Mouse (Mus musculus) neural tube, embryonic 12.5 days (tissue): ENCODE measurements around the gene Adgrf1. TPM values are rescaled to one million over a fixed set of nuclear protein-coding genes. Genes with fewer than 3 reads are reported as not detected.
"Not testable (repeated sequence)": the region's sequence is repeated elsewhere in the genome, so short reads cannot be mapped to it uniquely, and the experiment has no call there.

ENCODE experiments used
- ATAC-seq: fragments of 200-750 bp; cut with Nextera tagmentation; 2 replicates; pipeline ENCODE4 v1.8.0; 2017; ENCODE audit warnings: low read depth, mild to moderate bottlenecking, moderate TSS enrichment, moderate library complexity; ENCODE audit not compliant: low FRiP score
- H3K27ac ChIP-seq: fragments of 300-500 bp; sonication (generic); 2 replicates; pipeline ENCODE4 v1.5.1; 2016
- H3K27me3 ChIP-seq: fragments of 300-500 bp; sonication (generic); replicated peaks from 2 replicates; pipeline ENCODE4 v1.6.1; 2016; ENCODE audit warnings: mild to moderate bottlenecking
- H3K36me3 ChIP-seq: fragments of 300-500 bp; sonication (generic); 2 replicates; pipeline ENCODE4 v1.6.1; 2016; ENCODE audit warnings: mild to moderate bottlenecking
- H3K4me1 ChIP-seq: fragments of 300-500 bp; sonication (generic); 2 replicates; pipeline ENCODE4 v1.6.1; 2016
- H3K4me2 ChIP-seq: fragments of 300-500 bp; sonication (generic); replicated peaks from 2 replicates; pipeline ENCODE4 v1.6.1; 2016; ENCODE audit warnings: mild to moderate bottlenecking
- H3K4me3 ChIP-seq: fragments of 300-500 bp; sonication (generic); 2 replicates; pipeline ENCODE4 v1.5.1; 2016
- H3K9ac ChIP-seq: fragments of 300-500 bp; sonication (generic); 2 replicates; pipeline ENCODE4 v1.6.1; 2016; ENCODE audit warnings: mild to moderate bottlenecking
- H3K9me3 ChIP-seq: fragments of 300-500 bp; sonication (generic); 2 replicates; pipeline ENCODE4 v1.6.1; 2016; ENCODE audit warnings: mild to moderate bottlenecking
- WGBS: fragments of 180-500 bp; shearing (Covaris S2); methylation state at CpG from one replicate; pipeline ENCODE4 v1.1.7; 2016; 5-methylcytosine and 5-hydroxymethylcytosine counted together
- polyA plus RNA-seq: library from polyadenylated mRNA; unstranded; fragments of >200 nt; fragmentation: Nextera tagmentation; extraction: Ambion mirVana; gene quantifications from 2 replicates; pipeline ENCODE4 v1.2.1, GENCODE M21; 2016

Gene Adgrf1
- polyA plus RNA-seq, 1 experiment from 2014 or later: not detected

- Histone ChIP-seq H3K27me3 (no peaks in the 10 kb centered on the region), H3K27ac (no peak overlapping the region), H3K9me3 (no peaks in the 10 kb centered on the region), H3K4me1 (no peaks in the 10 kb centered on the region), H3K4me3 (no peak overlapping the region), H3K9ac (no peak overlapping the region), H3K36me3 (no peaks in the 10 kb centered on the region), H3K4me2 (no peak overlapping the region)
- WGBS: 89% methylated on average over 2 of the region's 2 CpGs
- no peak for ATAC-seq
Measured at GRCm38 (mm10) chr17:43337643-43338042, 67.5 kb downstream of the Adgrf1 start.

DNA sequence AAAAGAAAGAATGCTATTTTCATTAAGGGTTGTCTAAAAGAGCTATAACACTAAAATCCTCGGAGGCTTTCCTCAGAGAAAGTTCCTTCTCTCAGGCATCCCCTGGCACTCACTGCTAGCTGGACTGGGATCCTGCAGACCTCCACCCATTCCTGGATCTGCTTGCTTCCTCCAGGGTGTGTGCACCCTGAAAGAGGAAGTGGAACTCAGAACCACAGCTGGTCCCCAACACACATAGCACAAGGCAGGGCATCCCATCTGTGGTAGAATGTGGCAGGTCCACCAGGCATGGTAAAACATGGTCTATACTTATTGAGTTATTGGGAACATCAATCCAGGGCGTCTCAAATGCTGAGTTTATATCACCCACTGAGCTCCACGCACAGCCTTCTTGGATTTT lies 68.2 kb downstream of the Adgrf1 start:
- H3K4me3 ChIP-seq: no peak overlapping the region
- no peaks in the 10 kb centered on the region for H3K9me3 ChIP-seq
- H3K27ac ChIP-seq: no peak overlapping the region
- no peak for ATAC-seq
- H3K4me1 ChIP-seq: no peaks in the 10 kb centered on the region
- H3K27me3 ChIP-seq: no peaks in the 10 kb centered on the region
- no peak overlapping the region for H3K9ac ChIP-seq
- no peaks in the 10 kb centered on the region for H3K36me3 ChIP-seq
- no peak overlapping the region for H3K4me2 ChIP-seq
- 89% methylated on average over 3 of the region's 3 CpGs for WGBS

DNA sequence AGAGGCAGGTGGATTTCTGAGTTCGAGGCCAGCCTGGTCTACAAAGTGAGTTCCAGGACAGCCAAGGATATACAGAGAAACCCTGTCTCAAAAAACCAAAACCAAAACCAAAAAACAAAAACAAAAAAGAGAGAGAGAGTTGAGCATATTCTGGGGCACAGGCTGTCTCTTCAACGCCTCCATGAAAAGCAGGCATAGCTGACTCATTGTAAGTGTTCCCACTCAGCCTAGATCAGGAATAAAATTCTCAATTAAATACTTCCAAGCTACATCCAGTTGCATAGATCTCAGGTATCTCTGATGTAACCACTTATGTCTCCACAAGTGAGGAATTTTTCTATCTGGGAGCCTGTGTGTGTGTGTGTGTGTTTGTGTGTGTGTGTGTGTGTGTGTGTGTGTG lies 76.4 kb downstream of the Adgrf1 start:
- H3K36me3 ChIP-seq, H3K9me3 ChIP-seq, H3K4me1 ChIP-seq, H3K27ac ChIP-seq, H3K9ac ChIP-seq, H3K4me3 ChIP-seq, H3K4me2 ChIP-seq, ATAC-seq, H3K27me3 ChIP-seq: not testable (repeated sequence)
- 87% methylated on average over 2 of the region's 2 CpGs for WGBS

DNA sequence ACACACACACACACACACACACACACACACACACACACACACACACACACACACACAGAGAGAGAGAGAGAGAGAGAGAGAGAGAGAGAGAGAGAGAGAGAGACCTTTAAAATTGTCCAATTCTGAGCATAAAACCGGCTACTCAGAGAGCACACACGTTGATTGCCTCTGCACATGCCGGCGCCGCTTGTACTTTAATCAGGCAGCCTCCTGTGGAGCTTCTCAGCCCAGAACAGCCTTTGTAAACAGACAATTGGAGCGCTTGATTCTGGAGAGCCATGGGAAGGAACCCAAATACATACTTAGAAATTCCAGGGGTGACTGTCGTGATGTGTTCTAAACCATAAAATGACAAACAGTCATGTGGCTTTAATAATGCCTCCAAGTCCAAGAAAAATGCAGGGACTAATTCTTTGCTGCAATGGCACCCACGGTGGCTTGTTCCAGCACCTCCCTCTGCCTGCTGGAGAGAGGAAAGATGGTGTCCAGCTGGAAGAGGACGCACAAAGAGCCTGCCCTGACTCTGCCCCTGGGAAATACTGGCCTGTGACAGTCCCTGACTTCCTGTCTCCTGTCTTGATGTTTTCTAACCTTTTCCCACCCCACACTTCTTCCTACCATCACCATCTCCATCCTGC lies 87.9 kb downstream of the Adgrf1 start:
- H3K27ac ChIP-seq: no peak overlapping the region
- peak overlapping the region; percentile 20; the same call in 1 of the 2 replicates for H3K4me2 ChIP-seq
- H3K9me3 ChIP-seq: no peaks in the 10 kb centered on the region
- no peaks in the 10 kb centered on the region for H3K27me3 ChIP-seq
- WGBS: 12% methylated on average over 9 of the region's 9 CpGs
- no peak overlapping the region for H3K9ac ChIP-seq
- H3K36me3 ChIP-seq: no peaks in the 10 kb centered on the region
- no peak for ATAC-seq
- peaks cover 4% of the 10 kb centered on the region; the same call in 1 of the 2 replicates for H3K4me1 ChIP-seq
- H3K4me3 ChIP-seq: no peak overlapping the region

- Histone ChIP-seq H3K4me2 (no peak within 1 kb of the TSS), H3K27ac (no peak within 1 kb of the TSS), H3K4me1 (peaks cover 4% of the 10 kb centered on the region; the same call in 1 of the 2 replicates), H3K9me3 (no peaks in the 10 kb centered on the region), H3K9ac (no peak within 1 kb of the TSS), H3K4me3 (no peak within 1 kb of the TSS), H3K27me3 (no peaks in the 10 kb centered on the region), H3K36me3 (no peaks in the 10 kb centered on the region)
- WGBS: 62% methylated on average over 16 of the region's 16 CpGs
- no peak for ATAC-seq
Measured at GRCm38 (mm10) chr17:43359826-43360619, 89.9 kb downstream of the Adgrf1 start, which contains the start of gene Adgrf5. Adgrf5 (plus strand) TSS chr17:43360451.

GRCm38 (mm10) chr17:43361021-43361420 lies 90.9 kb downstream of the Adgrf1 start:
- H3K4me3 ChIP-seq: no peak overlapping the region
- no peaks in the 10 kb centered on the region for H3K9me3 ChIP-seq
- no peak overlapping the region for H3K4me2 ChIP-seq
- WGBS: 79% methylated on average over 11 of the region's 11 CpGs
- no peak for ATAC-seq
- peaks cover 4% of the 10 kb centered on the region; the same call in 1 of the 2 replicates for H3K4me1 ChIP-seq
- H3K27me3 ChIP-seq: no peaks in the 10 kb centered on the region
- no peaks in the 10 kb centered on the region for H3K36me3 ChIP-seq
- H3K9ac ChIP-seq: no peak overlapping the region
- no peak overlapping the region for H3K27ac ChIP-seq

- H3K9me3 ChIP-seq: no peaks in the 10 kb centered on the region
- no peak for ATAC-seq
- WGBS: 77% methylated on average over 11 of the region's 11 CpGs
- H3K4me2 ChIP-seq: no peak overlapping the region
- H3K27ac ChIP-seq: no peak overlapping the region
- H3K4me3 ChIP-seq: no peak overlapping the region
- H3K27me3 ChIP-seq: no peaks in the 10 kb centered on the region
- H3K9ac ChIP-seq: no peak overlapping the region
- H3K4me1 ChIP-seq: peaks cover 4% of the 10 kb centered on the region; the same call in 1 of the 2 replicates
- H3K36me3 ChIP-seq: no peaks in the 10 kb centered on the region
Measured at GRCm38 (mm10) chr17:43362362-43362761, 92.2 kb downstream of the Adgrf1 start.

GRCm38 (mm10) chr17:43362881-43363280 lies 92.8 kb downstream of the Adgrf1 start:
- no peak for ATAC-seq
- H3K4me3 ChIP-seq: no peak overlapping the region
- H3K27ac ChIP-seq: no peak overlapping the region
- no peaks in the 10 kb centered on the region for H3K9me3 ChIP-seq
- H3K4me2 ChIP-seq: no peak overlapping the region
- 71% methylated on average over 6 of the region's 6 CpGs for WGBS
- H3K27me3 ChIP-seq: no peaks in the 10 kb centered on the region
- peaks cover 4% of the 10 kb centered on the region; the same call in 1 of the 2 replicates for H3K4me1 ChIP-seq
- H3K36me3 ChIP-seq: no peaks in the 10 kb centered on the region
- H3K9ac ChIP-seq: no peak overlapping the region

DNA sequence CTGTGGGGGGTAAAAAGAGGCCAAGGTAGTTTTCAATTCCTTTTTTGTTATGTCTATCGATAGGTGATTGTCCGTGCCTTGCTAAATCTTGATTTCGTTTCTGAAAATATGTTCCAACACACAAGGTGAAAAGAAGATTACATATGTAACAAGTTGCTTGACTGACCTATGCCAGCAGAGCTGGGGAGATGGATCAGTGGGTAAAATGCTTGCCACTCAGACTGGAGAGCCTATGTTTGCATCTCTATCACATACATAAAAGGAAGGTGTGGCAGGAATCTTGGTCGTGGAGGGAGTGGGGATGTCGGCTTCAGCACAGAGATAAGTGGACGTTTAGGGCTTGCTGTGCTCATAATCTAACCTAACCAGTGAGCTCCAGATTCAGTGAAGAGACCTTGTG lies 93.8 kb downstream of the Adgrf1 start:
- no peaks in the 10 kb centered on the region for H3K4me1 ChIP-seq
- H3K27ac ChIP-seq: no peak overlapping the region
- no peak overlapping the region for H3K4me3 ChIP-seq
- ATAC-seq: no peak
- H3K36me3 ChIP-seq: no peaks in the 10 kb centered on the region
- H3K27me3 ChIP-seq: no peaks in the 10 kb centered on the region
- H3K9ac ChIP-seq: no peak overlapping the region
- 66% methylated on average over 6 of the region's 6 CpGs for WGBS
- H3K9me3 ChIP-seq: no peaks in the 10 kb centered on the region
- H3K4me2 ChIP-seq: no peak overlapping the region

DNA sequence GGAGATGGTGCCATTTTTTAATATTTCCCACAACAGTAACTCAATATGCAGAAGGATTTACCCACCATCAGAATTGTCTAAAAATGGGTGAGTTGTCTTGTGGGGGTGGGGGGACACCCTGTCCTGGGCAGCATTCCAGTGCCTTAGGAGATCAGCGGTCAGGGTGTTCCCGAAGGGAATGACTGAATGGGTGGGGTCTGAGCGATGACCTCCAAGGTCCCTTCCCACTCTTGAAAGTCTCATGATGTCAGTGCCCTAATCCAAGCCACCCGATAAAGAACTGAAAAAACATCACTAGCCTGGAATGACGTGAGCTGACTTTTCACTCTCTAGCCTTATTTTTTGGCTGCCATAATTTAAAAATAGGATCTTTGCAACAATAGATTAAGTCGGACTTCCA lies 95.2 kb downstream of the Adgrf1 start:
- WGBS: 88% methylated on average over 6 of the region's 6 CpGs
- Histone ChIP-seq H3K27ac (no peak overlapping the region), H3K4me2 (no peak overlapping the region), H3K36me3 (no peaks in the 10 kb centered on the region), H3K27me3 (no peaks in the 10 kb centered on the region), H3K4me1 (no peaks in the 10 kb centered on the region), H3K4me3 (no peak overlapping the region), H3K9ac (no peak overlapping the region), H3K9me3 (no peaks in the 10 kb centered on the region)
- no peak for ATAC-seq

GRCm38 (mm10) chr17:43366486-43366885 lies 96.4 kb downstream of the Adgrf1 start:
- H3K9ac ChIP-seq: no peak overlapping the region
- ATAC-seq: no peak
- no peak overlapping the region for H3K4me2 ChIP-seq
- no peak overlapping the region for H3K4me3 ChIP-seq
- H3K9me3 ChIP-seq: no peaks in the 10 kb centered on the region
- no peaks in the 10 kb centered on the region for H3K36me3 ChIP-seq
- WGBS: 71% methylated on average over 9 of the region's 9 CpGs
- no peaks in the 10 kb centered on the region for H3K27me3 ChIP-seq
- no peak overlapping the region for H3K27ac ChIP-seq
- H3K4me1 ChIP-seq: no peaks in the 10 kb centered on the region

DNA sequence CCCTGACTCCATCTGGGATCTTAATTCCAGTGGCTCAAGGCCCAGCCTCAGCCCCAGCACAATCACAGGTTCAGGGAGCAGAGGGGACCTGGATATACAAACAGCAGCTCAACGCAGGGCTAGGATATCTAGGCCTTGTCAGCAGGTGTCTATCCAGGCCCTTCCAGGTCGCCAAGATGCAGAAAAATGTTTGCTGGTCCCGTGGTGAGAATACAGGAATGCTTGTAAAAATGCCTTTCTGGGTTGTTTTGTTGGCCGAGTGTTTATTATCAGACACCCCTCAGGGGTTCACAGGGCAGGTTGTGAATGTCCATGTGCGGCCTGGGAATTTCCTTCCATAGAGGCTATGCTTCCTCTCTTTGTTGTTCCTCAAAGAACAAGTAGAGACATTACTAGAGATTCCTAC lies 98.0 kb downstream of the Adgrf1 start:
- Histone ChIP-seq H3K27ac (no peak overlapping the region), H3K4me2 (no peak overlapping the region), H3K4me1 (no peaks in the 10 kb centered on the region), H3K9ac (no peak overlapping the region), H3K9me3 (no peaks in the 10 kb centered on the region), H3K4me3 (no peak overlapping the region), H3K27me3 (no peaks in the 10 kb centered on the region), H3K36me3 (no peaks in the 10 kb centered on the region)
- WGBS: 54% methylated on average over 5 of the region's 5 CpGs
- no peak for ATAC-seq
